Mouse (Mus musculus) forebrain, postnatal 0 days (tissue): Measurements from ENCODE around the gene Slc39a7. TPM values are rescaled to one million over a fixed set of nuclear protein-coding genes. Genes with fewer than 3 reads are reported as not detected.

Source experiments
- ATAC-seq: fragments of 200-750 bp; cut with Nextera tagmentation; 2 replicates; pipeline ENCODE4 v1.8.0; 2017; ENCODE audit warnings: mild to moderate bottlenecking, moderate library complexity
- DNase-seq: peaks from one replicate; pipeline ENCODE4 v3.0.0-alpha.2; 2015
- H3K27ac ChIP-seq: fragments of 300-500 bp; sonication (generic); 2 replicates; pipeline ENCODE4 v1.5.1; 2014; ENCODE audit warnings: low read depth, mild to moderate bottlenecking, antibody characterized with exemption, low read length, moderate library complexity, mixed read lengths
- H3K27me3 ChIP-seq: fragments of 300-500 bp; sonication (generic); 2 replicates; pipeline ENCODE4 v1.6.1; 2014; ENCODE audit warnings: mild to moderate bottlenecking, low read length, mixed read lengths; ENCODE audit not compliant: insufficient read depth
- H3K36me3 ChIP-seq: fragments of 300-500 bp; sonication (generic); 2 replicates; pipeline ENCODE4 v1.6.1; 2014; ENCODE audit warnings: mild to moderate bottlenecking, moderate library complexity; ENCODE audit not compliant: insufficient read depth
- H3K4me1 ChIP-seq: fragments of 300-500 bp; sonication (generic); 2 replicates; pipeline ENCODE4 v1.6.1; 2014; ENCODE audit warnings: antibody characterized with exemption; ENCODE audit not compliant: insufficient read depth
- H3K4me2 ChIP-seq: fragments of 300-500 bp; sonication (generic); 2 replicates; pipeline ENCODE4 v1.6.1; 2014; ENCODE audit warnings: low read depth, mild to moderate bottlenecking, moderate library complexity
- H3K4me3 ChIP-seq: fragments of 300-500 bp; sonication (generic); 2 replicates; pipeline ENCODE4 v1.5.1; 2014; ENCODE audit warnings: low read depth, low read length, mixed read lengths
- H3K9ac ChIP-seq: fragments of 300-500 bp; sonication (generic); 2 replicates; pipeline ENCODE4 v1.6.1; 2014; ENCODE audit warnings: mild to moderate bottlenecking
- H3K9me3 ChIP-seq: fragments of 300-500 bp; sonication (generic); 2 replicates; pipeline ENCODE4 v1.6.1; 2016; ENCODE audit warnings: low read length
- CTCF ChIP-seq: sonication (generic); IDR thresholded peaks from 2 replicates; pipeline ENCODE4 v1.5.1; 2016; ENCODE audit warnings: antibody characterized with exemption, control low read depth, low read depth
- WGBS: fragments of 180-500 bp; shearing (Covaris S2); extraction: QIAGEN DNeasy Blood & Tissue Kit; methylation state at CpG from one replicate; pipeline ENCODE4 v1.1.7; 2014; 5-methylcytosine and 5-hydroxymethylcytosine counted together
- polyA plus RNA-seq: library from polyadenylated mRNA; unstranded; fragments of >200 nt; fragmentation: Nextera tagmentation; extraction: Ambion mirVana; gene quantifications from 2 replicates; pipeline ENCODE4 v1.2.1, GENCODE M21; 2015
- total RNA-seq: library from RNA; depleted of rRNA; stranded (reverse); fragments of >200 nt; gene quantifications from 2 replicates; pipeline ENCODE4 v1.2.3, GENCODE M21; 2014

Gene Slc39a7
- total and polyA plus RNA-seq, 2 experiments from 2014 or later = 138 to 161 TPM

- Histone ChIP-seq H3K36me3 (no peaks in the 10 kb centered on the region), H3K9me3 (no peaks in the 10 kb centered on the region), H3K4me2 (no peak overlapping the region), H3K27ac (no peak overlapping the region), H3K27me3 (no peaks in the 10 kb centered on the region), H3K4me3 (no peak overlapping the region), H3K9ac (no peak overlapping the region), H3K4me1 (no peaks in the 10 kb centered on the region)
- no peak for TF ChIP-seq CTCF
- WGBS = 48% methylated on average over 3 of the region's 3 CpGs
- DNase-seq (no peak), ATAC-seq (no peak)
Measured at GRCm38 (mm10) chr17:34068864-34069263, 37.4 kb upstream of the Slc39a7 start.

GRCm38 (mm10) chr17:34057224-34057623 lies 25.7 kb upstream of the Slc39a7 start:
- 89% methylated on average over 7 of the region's 7 CpGs for WGBS
- ATAC-seq (no peak), DNase-seq (no peak)
- Histone ChIP-seq H3K4me2 (no peak overlapping the region), H3K4me1 (no peaks in the 10 kb centered on the region), H3K4me3 (no peak overlapping the region), H3K36me3 (no peaks in the 10 kb centered on the region), H3K9ac (no peak overlapping the region), H3K27me3 (no peaks in the 10 kb centered on the region), H3K27ac (no peak overlapping the region), H3K9me3 (no peaks in the 10 kb centered on the region)
- no peak for TF ChIP-seq CTCF

GRCm38 (mm10) chr17:34047404-34048050 lies 16.0 kb upstream of the Slc39a7 start:
- Histone ChIP-seq H3K4me2 (no peak overlapping the region), H3K9me3 (no peaks in the 10 kb centered on the region), H3K9ac (no peak overlapping the region), H3K27me3 (no peaks in the 10 kb centered on the region), H3K4me1 (no peaks in the 10 kb centered on the region), H3K27ac (no peak overlapping the region), H3K4me3 (no peak overlapping the region), H3K36me3 (no peaks in the 10 kb centered on the region)
- ATAC-seq = no peak
- no peak for DNase-seq
- WGBS = 97% methylated on average over 5 of the region's 5 CpGs
- TF ChIP-seq CTCF = no peak

- no peaks in the 10 kb centered on the region for H3K36me3 ChIP-seq
- no peak overlapping the region for H3K4me2 ChIP-seq
- no peak for TF ChIP-seq CTCF
- no peak overlapping the region for H3K27ac ChIP-seq
- 83% methylated on average over 14 of the region's 14 CpGs for WGBS
- H3K9me3 ChIP-seq = no peaks in the 10 kb centered on the region
- no peaks in the 10 kb centered on the region for H3K27me3 ChIP-seq
- ATAC-seq = no peak
- no peak for DNase-seq
- H3K4me3 ChIP-seq = no peak overlapping the region
- no peaks in the 10 kb centered on the region for H3K4me1 ChIP-seq
- no peak overlapping the region for H3K9ac ChIP-seq
Measured at GRCm38 (mm10) chr17:34045941-34046340, 14.5 kb upstream of the Slc39a7 start.

- 27% methylated on average over 17 of the region's 17 CpGs for WGBS
- Histone ChIP-seq H3K4me3 (peak overlapping the region; percentile 20), H3K4me1 (peaks cover 9% of the 10 kb centered on the region; the same call in 1 of the 2 replicates), H3K9me3 (no peaks in the 10 kb centered on the region), H3K27me3 (no peaks in the 10 kb centered on the region), H3K4me2 (peak overlapping the region; percentile 49), H3K27ac (no peak overlapping the region), H3K9ac (peak overlapping the region; percentile 40; the same call in 1 of the 2 replicates), H3K36me3 (peaks cover 33% of the 10 kb centered on the region)
- DNase-seq = peak; percentile 20
- TF ChIP-seq CTCF = no peak
- peak; percentile 18 for ATAC-seq
Measured at GRCm38 (mm10) chr17:34039562-34040450, 8.3 kb upstream of the Slc39a7 start.

GRCm38 (mm10) chr17:34038878-34039561 lies 7.5 kb upstream of the Slc39a7 start, which contains the start of gene Col11a2:
Gene Col11a2, plus strand, starts transcription at chr17:34039437.
- Histone ChIP-seq H3K27ac (no peak within 1 kb of the TSS), H3K9me3 (no peaks in the 10 kb centered on the region), H3K4me2 (peak within 1 kb of the TSS; percentile 49), H3K4me3 (peak within 1 kb of the TSS; percentile 20), H3K4me1 (peaks cover 9% of the 10 kb centered on the region; the same call in 1 of the 2 replicates), H3K27me3 (no peaks in the 10 kb centered on the region), H3K36me3 (peaks cover 33% of the 10 kb centered on the region), H3K9ac (peak within 1 kb of the TSS; percentile 40)
- DNase-seq (peak; percentile 40), ATAC-seq (peak; percentile 54)
- no peak for TF ChIP-seq CTCF
- 5% methylated on average over 28 of the region's 28 CpGs for whole genome bisulfite sequencing
